Mouse (Mus musculus) CH12F3 (cell line): ENCODE data around the gene Nin.

ENCODE experiments used
- in situ Hi-C: fragments of 300-500 bp; cut with MboI; formaldehyde crosslinking; loops from 2 replicates; pipeline ENCODE4 v1.14.3; 2020; ENCODE audit warnings: low sequenced_read_pairs

Gene Nin

GRCm38 (mm10) chr12:70084198-70084597, 29.3 kb downstream of the Nin start:
- in situ Hi-C loops = no loop called here

DNA sequence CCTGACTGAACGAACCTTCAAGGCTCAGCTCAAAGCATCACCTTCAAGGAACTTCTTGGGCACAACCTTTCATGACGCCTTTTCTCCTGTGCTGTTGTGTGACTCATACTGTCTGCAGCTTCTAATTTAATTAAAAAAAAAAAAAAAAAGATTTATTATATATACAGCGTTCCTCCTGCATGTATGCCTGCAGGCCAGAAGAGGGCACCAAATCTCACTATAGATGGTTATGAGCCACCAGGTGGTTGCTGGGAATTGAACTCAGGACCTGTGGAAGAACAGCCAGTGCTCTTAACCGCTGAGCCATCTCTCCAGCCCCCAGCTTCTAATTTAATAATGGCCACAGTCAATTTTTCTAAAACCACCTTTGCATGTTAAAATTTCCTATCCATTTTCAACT, 29.8 kb downstream of the Nin start:
- in situ Hi-C loops = no loop called here

DNA sequence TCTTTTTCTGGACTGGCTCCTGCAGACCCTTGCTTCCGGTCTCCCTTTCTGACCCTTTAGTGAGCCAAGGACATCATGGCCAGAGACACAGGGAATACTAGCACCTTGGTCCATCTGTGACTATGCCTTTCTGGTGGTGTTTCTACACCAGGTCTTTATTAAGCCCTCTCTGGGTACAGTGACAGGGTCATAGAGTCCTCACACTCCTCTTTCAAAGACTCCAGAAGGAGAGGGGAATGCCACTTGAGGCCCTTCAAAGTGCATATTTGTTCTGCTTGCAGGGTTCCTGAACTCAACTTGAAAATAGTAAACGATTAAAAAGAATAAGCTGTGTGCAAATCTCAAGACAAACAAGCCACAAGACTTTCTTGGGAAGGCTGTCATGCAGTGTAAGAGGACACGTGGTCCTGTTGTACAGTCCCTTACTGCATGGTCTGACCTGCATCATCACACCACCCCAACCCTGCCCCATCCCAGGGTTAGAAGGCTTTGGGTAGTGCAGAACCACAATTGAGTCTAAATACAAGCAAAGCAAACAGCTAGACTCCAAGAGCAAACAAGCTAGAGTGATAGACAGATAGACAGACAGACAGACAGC, 30.5 kb downstream of the Nin start:
- in situ Hi-C loops = no loop called here

GRCm38 (mm10) chr12:70082485-70082884, 31.0 kb downstream of the Nin start:
- in situ Hi-C loops = no loop called here

DNA sequence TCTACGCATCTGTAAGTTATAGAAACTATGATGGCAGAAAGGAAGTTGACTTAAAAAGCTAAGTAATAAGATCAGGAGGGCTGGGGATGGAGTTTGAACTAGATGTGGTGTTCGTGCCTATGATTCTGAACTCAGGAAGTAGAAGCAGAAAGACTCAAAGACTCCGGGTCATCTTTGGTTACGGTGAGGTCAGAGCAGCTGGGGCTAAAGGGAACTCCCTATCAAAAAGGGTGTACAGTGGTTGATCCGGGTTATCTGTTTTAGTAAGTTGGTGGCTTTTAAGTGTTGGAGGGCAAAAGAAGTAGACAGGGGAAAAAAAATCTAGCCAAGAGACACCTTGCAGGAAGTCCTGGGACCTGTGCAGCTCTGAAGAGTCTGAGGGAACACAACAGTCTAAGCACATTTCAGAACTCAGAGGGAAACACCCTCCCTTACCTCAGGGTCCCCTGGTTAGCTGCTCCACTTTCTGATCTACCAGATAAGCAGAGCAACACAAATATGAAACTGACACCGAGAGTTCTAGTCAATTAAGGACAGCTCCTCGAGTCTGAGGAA, 35.0 kb downstream of the Nin start:
- in situ Hi-C loops = no loop called here

DNA sequence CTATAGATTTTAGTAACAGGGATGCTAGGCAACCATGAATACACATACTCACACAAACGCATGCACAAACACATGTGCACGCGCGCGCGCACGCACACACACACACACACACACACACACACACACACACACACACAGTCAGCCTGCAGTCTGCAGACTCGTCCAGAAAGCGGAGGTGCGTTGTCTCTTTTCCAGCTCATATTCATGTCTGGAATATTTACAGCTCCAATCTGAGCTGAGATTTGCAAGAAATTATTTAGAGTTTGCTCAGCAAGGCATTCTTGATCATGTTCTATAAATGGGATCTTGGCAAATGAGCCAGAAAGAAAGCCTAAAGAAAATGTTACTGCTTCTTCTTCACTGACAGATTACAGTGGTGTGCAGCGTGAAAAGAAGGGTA, 37.0 kb downstream of the Nin start:
- in situ Hi-C loops = no loop called here

DNA sequence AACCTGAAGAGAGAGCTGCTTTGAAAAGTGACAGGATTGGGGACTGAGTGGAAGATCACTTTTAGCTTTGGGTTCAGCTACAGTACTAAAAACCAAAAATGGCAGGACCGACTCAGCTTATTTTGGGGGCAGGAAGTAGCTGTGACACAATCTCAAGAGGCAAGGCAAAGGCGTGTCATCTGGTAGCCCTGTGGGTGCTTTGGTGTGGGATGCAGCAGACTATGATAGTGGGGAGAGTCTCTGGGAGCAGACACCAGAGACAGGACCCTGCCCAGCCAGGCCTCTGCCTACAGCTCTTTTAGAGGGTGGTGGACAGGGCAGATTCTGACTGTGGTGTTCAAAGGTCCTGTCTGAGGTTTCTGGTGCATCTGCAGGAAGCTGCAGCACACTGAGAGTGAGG, 38.5 kb downstream of the Nin start:
- in situ Hi-C loops = no loop called here

- in situ Hi-C loops = no loop called here
These were observed 42.6 kb downstream of the Nin start for GRCm38 (mm10) chr12:70070888-70071287.

- in situ Hi-C loops = no loop called here
These were observed 43.2 kb downstream of the Nin start for GRCm38 (mm10) chr12:70070306-70070705.

DNA sequence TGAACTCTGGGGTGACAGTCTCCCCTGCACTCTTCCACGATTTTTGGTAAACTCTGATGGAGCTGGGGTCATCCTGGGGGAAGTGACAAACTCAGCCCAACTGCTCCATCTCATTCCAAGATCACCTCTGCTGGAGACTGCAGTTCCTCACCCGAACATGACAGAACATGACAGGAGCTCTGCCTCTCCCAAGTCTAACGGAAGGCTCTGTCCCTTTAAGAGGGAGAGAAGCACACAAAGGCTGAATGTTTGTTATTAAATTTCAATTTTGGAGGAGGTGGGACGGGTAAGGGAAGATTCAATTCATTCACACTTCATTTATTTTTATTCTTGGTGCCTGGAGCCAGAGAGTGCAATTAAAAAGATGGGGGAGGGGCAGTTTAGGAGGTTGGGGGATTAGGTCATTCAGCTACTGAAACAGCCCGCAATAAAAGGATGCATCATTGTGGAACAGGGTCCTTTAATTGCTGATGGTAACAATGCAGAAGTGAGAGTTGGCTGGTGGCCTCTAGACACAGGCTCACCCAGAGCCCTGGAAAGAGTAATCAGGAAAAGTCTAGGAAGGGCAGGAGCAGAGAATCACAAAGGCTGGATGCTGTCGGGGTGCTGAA, 44.8 kb downstream of the Nin start:
- in situ Hi-C loops = no loop called here

- in situ Hi-C loops = no loop called here
These were observed 45.7 kb downstream of the Nin start for GRCm38 (mm10) chr12:70067849-70068248.

- in situ Hi-C loops = no loop called here
These were observed 51.4 kb downstream of the Nin start for GRCm38 (mm10) chr12:70062114-70062513.

- in situ Hi-C loops = no loop called here
These were observed 54.3 kb downstream of the Nin start for GRCm38 (mm10) chr12:70058956-70059851.

DNA sequence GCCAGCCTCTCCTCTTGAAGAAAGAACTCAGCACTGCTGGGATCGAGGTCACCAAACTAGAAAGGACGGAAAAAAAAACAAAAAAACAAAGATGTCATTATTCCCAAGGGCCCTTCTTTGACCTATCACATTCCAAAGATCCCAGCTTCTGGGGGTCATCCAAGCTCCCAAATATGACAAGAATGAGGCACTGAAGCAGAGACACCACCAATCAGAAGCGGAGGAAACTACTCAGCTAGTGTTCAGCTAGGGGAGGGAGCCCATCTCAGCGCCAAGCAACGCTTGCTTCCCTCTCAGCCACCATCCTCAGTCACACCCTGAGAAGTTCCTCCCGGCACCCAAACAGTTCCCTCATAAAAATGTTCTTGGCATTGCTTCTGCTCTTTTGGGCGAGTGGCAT, 62.8 kb downstream of the Nin start:
- in situ Hi-C loops = no loop called here

- in situ Hi-C loops = no loop called here
These were observed 64.8 kb downstream of the Nin start for GRCm38 (mm10) chr12:70048741-70049140.

- in situ Hi-C loops = no loop called here
These were observed 66.2 kb downstream of the Nin start for GRCm38 (mm10) chr12:70047281-70047680.

DNA sequence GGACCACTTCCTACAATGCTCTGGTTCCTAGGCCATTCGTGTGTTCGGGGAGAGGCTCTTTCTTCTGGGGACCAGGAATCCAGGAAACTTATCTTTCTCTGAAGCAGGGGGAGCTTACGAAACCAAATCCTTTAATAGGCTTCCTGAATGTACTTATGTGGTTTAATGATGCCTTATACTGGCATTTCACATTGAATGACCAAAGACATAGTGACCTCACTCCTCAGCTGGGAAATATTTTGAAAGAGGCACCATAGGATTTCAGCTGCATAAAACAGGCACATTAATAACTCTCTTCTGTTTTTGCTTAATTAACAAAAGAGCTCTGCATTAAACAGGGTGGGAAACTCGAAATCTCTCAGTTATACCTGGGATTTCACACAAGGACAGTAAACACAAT, 69.2 kb downstream of the Nin start:
- in situ Hi-C loops = no loop called here

- in situ Hi-C loops = no loop called here
These were observed 70.1 kb downstream of the Nin start for GRCm38 (mm10) chr12:70043421-70043820.

GRCm38 (mm10) chr12:70040981-70041380, 72.5 kb downstream of the Nin start:
- in situ Hi-C loops = no loop called here

GRCm38 (mm10) chr12:70036722-70037305, 76.7 kb downstream of the Nin start:
- in situ Hi-C loops = no loop called here

GRCm38 (mm10) chr12:70026233-70026632, 87.3 kb downstream of the Nin start:
- in situ Hi-C loops = no loop called here
